Mouse (Mus musculus): Measurements from ENCODE around the gene Ints1. TPM values are rescaled to one million over a fixed set of nuclear protein-coding genes. Genes with fewer than 3 reads are reported as not detected.

The Ints1 gene
- 7.9 and 8.0 TPM in 2 replicates for polyA plus RNA-seq (2015; fragmentation: Nextera tagmentation; extraction: Ambion mirVana)

DNA sequence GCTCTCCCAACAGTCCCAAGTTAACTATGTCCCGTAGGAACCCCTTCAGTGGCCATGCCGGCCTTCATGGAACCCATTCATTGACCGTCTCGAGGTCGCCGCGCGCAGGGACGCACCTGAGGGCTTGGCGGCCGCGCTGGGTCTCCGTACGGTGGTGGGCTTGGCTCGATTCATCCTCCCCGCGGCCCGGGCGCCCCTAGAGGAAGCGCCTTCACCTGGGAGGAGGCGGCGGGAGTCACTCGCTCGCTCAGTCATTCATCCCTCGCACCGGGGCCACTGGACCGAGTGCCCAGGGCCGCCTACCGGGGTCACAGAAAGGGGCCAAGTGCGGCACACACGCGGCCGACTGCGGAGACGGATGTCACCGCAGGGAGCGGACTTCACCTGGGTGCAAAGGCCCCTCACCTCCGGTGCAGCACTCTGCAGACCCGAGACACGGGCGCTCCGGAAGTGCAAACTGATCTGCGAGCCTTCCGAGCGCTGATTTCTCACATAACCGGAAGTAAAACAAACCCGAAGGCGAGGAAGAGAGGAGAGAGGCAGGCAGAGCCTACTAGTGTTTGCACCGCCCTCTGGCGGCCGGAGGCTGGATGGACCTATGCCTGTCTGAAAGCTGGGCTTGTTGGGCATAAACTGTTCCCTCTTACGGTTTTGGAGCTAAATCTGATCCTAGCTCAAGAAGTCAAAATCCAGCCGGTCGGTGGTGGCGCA, at the start of gene Ints1:
TSS of gene Ints1 (minus strand) at position 459 of the 711 bp plus-strand sequence.
- Histone ChIP-seq H3K4me1 (replicated peaks; ENCODE audit: control insufficient read depth, insufficient read depth) (no peaks in the 10 kb centered on the region), H3K9ac (ENCODE audit: low read length) (peak within 1 kb of the TSS; percentile 89), H3K4me2 (replicated peaks; ENCODE audit: low read depth) (peak within 1 kb of the TSS; percentile 83), H3K27me3 (ENCODE audit: control insufficient read depth, insufficient read depth, low read length) (no peaks in the 10 kb centered on the region), H3K9me3 (ENCODE audit: control insufficient read depth, low read length) (no peaks in the 10 kb centered on the region), H3K4me3 (ENCODE audit: low read depth, low read length) (peak within 1 kb of the TSS; percentile 90), H3K36me3 (ENCODE audit: control insufficient read depth, insufficient read depth, low read length) (peaks cover 14% of the 10 kb centered on the region), H3K27ac (replicated peaks) (0 out of 2 replicates have a peak within 1 kb of the TSS, but pooled peaks have one; percentile 24)
- peak; percentile 49 for TF ChIP-seq EP300 (optimal IDR thresholded peaks at IDR 0.05)
- TF ChIP-seq CTCF (IDR thresholded peaks at IDR 0.05; ENCODE audit: low read depth), result peak; percentile 98
- DNase-seq (ENCODE audit: low spot score) (peak; percentile 95), ATAC-seq (ENCODE audit: low FRiP score, low TSS enrichment) (peak; percentile 90)
- WGBS, result under 1% methylated on average over 55 of the region's 55 CpGs

DNA sequence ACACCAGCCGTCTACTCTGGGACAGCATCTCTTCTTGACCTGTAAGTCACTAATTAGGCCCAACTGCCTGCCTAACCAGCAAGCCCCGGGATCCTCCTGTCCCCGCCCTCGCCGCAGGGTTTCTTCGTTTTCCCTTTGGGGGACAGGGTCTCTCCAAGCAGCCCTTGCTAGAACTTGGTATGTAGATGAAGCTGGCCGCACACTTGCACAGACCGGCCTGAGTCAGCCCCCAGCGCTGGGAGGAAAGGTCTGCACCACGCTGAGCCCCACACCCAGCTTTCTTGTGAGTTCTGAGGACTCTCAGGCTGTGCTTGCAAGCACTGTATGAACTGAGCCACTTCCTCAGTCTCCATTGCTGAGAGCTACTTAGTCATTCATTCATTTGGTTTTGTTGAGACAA, 49.1 kb upstream of the Ints1 start:
- no peak overlapping the region for H3K27ac ChIP-seq (replicated peaks)
- DNase-seq (ENCODE audit: low spot score), result no peak
- H3K9me3 ChIP-seq (ENCODE audit: control insufficient read depth, low read length), result no peaks in the 10 kb centered on the region
- H3K4me2 ChIP-seq (replicated peaks; ENCODE audit: low read depth), result no peak overlapping the region
- H3K9ac ChIP-seq (ENCODE audit: low read length), result no peak overlapping the region
- ATAC-seq (ENCODE audit: low FRiP score, low TSS enrichment), result no peak
- peaks cover 3% of the 10 kb centered on the region for H3K4me1 ChIP-seq (replicated peaks; ENCODE audit: control insufficient read depth, insufficient read depth)
- 93% methylated on average over 10 of the region's 10 CpGs for WGBS
- TF ChIP-seq CTCF (IDR thresholded peaks at IDR 0.05; ENCODE audit: low read depth) (no peak), EP300 (optimal IDR thresholded peaks at IDR 0.05) (no peak)
- H3K27me3 ChIP-seq (ENCODE audit: control insufficient read depth, insufficient read depth, low read length), result no peaks in the 10 kb centered on the region
- no peak overlapping the region for H3K4me3 ChIP-seq (ENCODE audit: low read depth, low read length)
- H3K36me3 ChIP-seq (ENCODE audit: control insufficient read depth, insufficient read depth, low read length), result peaks cover 8% of the 10 kb centered on the region; the same call in 1 of the 2 replicates

DNA sequence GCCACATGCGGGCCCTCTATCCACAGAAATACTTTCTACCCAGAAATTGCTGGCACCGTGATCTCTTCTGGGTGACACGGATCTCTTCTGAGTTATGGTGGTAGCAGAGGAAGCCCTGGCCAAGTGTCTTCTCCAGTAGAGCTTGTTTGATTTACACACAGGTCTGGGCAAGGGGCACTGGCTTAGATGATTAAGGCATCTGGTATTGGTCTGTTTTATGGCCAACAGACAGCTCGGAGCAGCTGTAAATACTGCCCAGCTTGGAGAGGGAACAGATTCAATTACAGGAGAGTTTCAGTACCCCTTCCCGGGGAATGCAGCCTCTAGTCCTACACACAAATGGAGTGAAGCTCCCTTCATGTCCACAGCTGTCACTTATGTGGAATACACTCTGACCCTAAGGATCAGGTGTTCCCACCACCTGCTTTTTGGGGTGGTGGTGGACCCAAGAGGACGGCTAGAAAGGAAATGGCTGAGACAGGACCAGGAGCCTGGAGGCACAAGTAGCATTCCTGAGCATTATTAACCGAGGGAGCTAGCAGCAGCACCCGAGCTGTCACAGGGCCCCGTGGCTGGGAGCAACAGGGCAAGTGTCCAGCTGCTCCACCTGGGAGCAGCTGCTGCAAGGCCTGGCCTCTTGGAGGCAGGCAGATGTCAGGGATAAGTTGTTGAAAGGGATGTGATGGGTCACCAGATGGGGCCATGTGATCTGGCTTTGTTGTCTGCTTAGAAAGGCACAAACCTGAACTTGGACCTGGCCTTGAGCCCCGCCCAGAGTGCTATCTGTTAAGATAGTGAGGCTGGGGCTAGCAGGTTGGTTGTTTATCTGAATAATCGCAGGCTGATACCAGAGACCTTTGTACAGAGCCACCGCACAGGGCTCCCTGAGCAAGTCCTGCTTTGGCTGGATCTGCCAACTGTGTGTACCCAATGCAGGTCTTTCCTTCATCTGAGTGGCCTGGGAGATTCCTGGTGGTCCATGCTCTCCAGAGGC, 46.3 kb upstream of the Ints1 start:
- peaks cover 3% of the 10 kb centered on the region for H3K4me1 ChIP-seq (replicated peaks; ENCODE audit: control insufficient read depth, insufficient read depth)
- no peak overlapping the region for H3K4me2 ChIP-seq (replicated peaks; ENCODE audit: low read depth)
- DNase-seq (ENCODE audit: low spot score) (peak; percentile 45), ATAC-seq (ENCODE audit: low FRiP score, low TSS enrichment) (peak; percentile 41)
- peaks cover 8% of the 10 kb centered on the region; the same call in 1 of the 2 replicates for H3K36me3 ChIP-seq (ENCODE audit: control insufficient read depth, insufficient read depth, low read length)
- H3K9me3 ChIP-seq (ENCODE audit: control insufficient read depth, low read length), result no peaks in the 10 kb centered on the region
- no peaks in the 10 kb centered on the region for H3K27me3 ChIP-seq (ENCODE audit: control insufficient read depth, insufficient read depth, low read length)
- H3K27ac ChIP-seq (replicated peaks), result peak overlapping the region; percentile 56
- 56% methylated on average over 12 of the region's 12 CpGs for WGBS
- H3K4me3 ChIP-seq (ENCODE audit: low read depth, low read length), result no peak overlapping the region
- TF ChIP-seq EP300 (optimal IDR thresholded peaks at IDR 0.05), result no peak
- TF ChIP-seq CTCF (IDR thresholded peaks at IDR 0.05; ENCODE audit: low read depth), result no peak
- no peak overlapping the region; the same call in 1 of the 2 replicates for H3K9ac ChIP-seq (ENCODE audit: low read length)

DNA sequence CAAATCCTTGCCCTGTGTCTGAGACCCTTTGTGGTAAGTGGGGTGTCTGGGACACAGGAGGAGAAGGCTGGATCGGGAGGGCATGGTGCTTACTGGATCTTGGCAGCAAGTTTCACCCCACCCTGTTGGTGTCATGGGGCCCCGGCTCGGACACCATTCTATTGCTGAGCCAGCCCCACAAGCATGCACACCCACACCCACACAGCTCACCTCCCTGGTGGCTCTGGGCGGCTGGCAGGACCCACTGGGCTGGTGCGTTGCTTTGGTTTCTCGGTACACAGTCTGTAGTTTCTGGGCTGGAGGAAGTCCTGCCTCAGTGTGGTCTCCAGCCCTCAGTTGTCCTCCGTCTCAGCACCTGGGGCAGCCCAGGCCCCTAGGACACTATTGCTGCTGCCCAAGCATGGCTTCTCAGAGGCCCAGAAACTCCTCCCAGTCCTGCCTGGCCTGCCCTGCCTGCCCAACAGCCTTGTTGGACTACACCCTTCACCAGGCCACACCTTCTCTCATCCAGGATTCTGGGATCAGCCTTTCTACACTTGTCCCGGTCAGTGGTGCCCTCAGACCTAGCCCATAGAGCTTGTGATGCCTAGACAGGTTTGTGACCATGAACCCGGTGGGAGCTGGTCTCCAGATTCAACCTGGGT, 44.2 kb upstream of the Ints1 start, which contains the start of gene Tmem184a:
TSS of gene Tmem184a (minus strand) at position 380 of the 644 bp plus-strand sequence.
- Histone ChIP-seq H3K9me3 (ENCODE audit: control insufficient read depth, low read length) (no peaks in the 10 kb centered on the region), H3K36me3 (ENCODE audit: control insufficient read depth, insufficient read depth, low read length) (peaks cover 8% of the 10 kb centered on the region; the same call in 1 of the 2 replicates), H3K9ac (ENCODE audit: low read length) (peak within 1 kb of the TSS; percentile 43), H3K4me2 (replicated peaks; ENCODE audit: low read depth) (peak within 1 kb of the TSS; percentile 32), H3K27me3 (ENCODE audit: control insufficient read depth, insufficient read depth, low read length) (no peaks in the 10 kb centered on the region), H3K27ac (replicated peaks) (peak within 1 kb of the TSS; percentile 86), H3K4me1 (replicated peaks; ENCODE audit: control insufficient read depth, insufficient read depth) (no peaks in the 10 kb centered on the region), H3K4me3 (ENCODE audit: low read depth, low read length) (peak within 1 kb of the TSS; percentile 10; the same call in 1 of the 2 replicates)
- DNase-seq (ENCODE audit: low spot score) (peak; percentile 73), ATAC-seq (ENCODE audit: low FRiP score, low TSS enrichment) (peak; percentile 63)
- TF ChIP-seq CTCF (IDR thresholded peaks at IDR 0.05; ENCODE audit: low read depth), result no peak
- TF ChIP-seq EP300 (optimal IDR thresholded peaks at IDR 0.05), result no peak
- WGBS, result 64% methylated on average over 9 of the region's 9 CpGs

DNA sequence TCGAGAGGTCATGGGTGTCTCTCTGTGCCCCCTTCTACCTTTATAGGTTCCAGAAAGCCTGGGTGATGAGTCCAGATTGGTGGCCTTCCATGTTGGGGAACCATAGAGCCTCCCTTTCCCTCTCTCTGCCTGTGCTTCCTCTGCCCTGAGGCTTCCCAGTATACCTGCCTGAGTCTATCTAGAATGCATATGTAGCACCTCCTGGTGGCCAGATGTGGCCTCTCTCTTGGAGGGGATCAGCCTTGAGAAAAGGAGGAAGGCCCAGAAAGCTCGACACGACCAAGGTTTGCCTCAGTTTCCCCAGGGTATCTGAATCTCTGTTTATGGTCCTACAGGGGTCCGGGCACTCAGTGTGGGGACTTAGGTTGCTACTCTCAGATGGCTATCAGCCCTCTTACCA, 43.3 kb upstream of the Ints1 start:
- H3K27me3 ChIP-seq (ENCODE audit: control insufficient read depth, insufficient read depth, low read length), result no peaks in the 10 kb centered on the region
- WGBS, result 42% methylated on average over 4 of the region's 4 CpGs
- DNase-seq (ENCODE audit: low spot score) (peak; percentile 81), ATAC-seq (ENCODE audit: low FRiP score, low TSS enrichment) (peak; percentile 50; the same call in 1 of the 2 replicates)
- H3K36me3 ChIP-seq (ENCODE audit: control insufficient read depth, insufficient read depth, low read length), result peaks cover 8% of the 10 kb centered on the region; the same call in 1 of the 2 replicates
- H3K4me1 ChIP-seq (replicated peaks; ENCODE audit: control insufficient read depth, insufficient read depth), result no peaks in the 10 kb centered on the region
- TF ChIP-seq CTCF (IDR thresholded peaks at IDR 0.05; ENCODE audit: low read depth) (peak; percentile 81), EP300 (optimal IDR thresholded peaks at IDR 0.05) (no peak)
- H3K9me3 ChIP-seq (ENCODE audit: control insufficient read depth, low read length), result no peaks in the 10 kb centered on the region
- peak overlapping the region; percentile 86 for H3K27ac ChIP-seq (replicated peaks)
- peak overlapping the region; percentile 43 for H3K9ac ChIP-seq (ENCODE audit: low read length)
- H3K4me2 ChIP-seq (replicated peaks; ENCODE audit: low read depth), result peak overlapping the region; percentile 32
- no peak overlapping the region; the same call in 1 of the 2 replicates for H3K4me3 ChIP-seq (ENCODE audit: low read depth, low read length)

Measured in stomach, postnatal 0 days (tissue).